Mouse (Mus musculus): ENCODE data around the gene Gm20388.

DNA sequence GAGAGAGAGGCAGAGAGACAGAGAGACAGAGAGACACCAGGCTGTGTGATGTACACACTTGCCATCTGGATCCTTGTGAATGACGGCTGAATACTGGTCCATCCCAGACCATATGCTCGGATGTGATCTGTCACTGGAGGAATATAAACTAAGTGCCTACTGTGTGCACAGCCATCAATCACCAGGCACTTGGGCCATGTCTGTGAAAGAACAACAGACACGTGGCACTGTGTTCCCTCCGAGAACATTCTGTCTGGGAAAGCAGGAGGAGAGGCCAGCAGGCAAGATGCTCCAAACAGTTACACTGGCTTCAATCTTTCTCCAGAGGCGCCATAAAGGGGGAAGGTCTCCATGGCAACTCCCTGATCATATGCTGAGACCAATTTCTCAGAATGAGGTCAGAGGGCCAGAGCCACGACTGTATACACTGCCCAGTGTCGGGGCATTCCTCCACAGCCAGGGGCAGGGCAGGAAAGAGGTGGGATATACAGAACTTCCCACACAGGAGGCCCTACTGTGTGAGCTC lies 269.9 kb downstream of the Gm20388 start:
- no peak for TF ChIP-seq CTCF (IDR thresholded peaks at IDR 0.05; ENCODE audit: borderline replicate concordance, insufficient read depth, low read depth, low read length)
- no peak for TF ChIP-seq POLR2A (IDR thresholded peaks at IDR 0.05; ENCODE audit: borderline replicate concordance, insufficient read depth, low read length)
